Mouse (Mus musculus) ES-E14 (cell line): ENCODE measurements at regions not wholly inside any gene's neighbourhood (a gene's known extent, or its start where the extent isn't known, plus 50 kb on each side); places are given as distances from the start of the nearest gene placed in this dataset.

Experiments used
- CHD2 ChIP-seq: IDR thresholded peaks from 2 replicates; pipeline ENCODE4 v1.6.1; 2014; ENCODE audit warnings: mild to moderate bottlenecking, low read depth, low read length, inconsistent platforms
- ZC3H11A ChIP-seq: IDR thresholded peaks from 2 replicates; pipeline ENCODE4 v1.6.1; 2012; ENCODE audit warnings: low read depth, mild to moderate bottlenecking, inconsistent platforms, low read length, borderline replicate concordance
- ZNF384 ChIP-seq: IDR thresholded peaks from 2 replicates; pipeline ENCODE4 v1.6.1; 2012; ENCODE audit warnings: low read depth, low read length, inconsistent platforms

GRCm38 (mm10) chr5:101032968-101033367, 187.5 kb downstream of the Gpat3 start:
- TF ChIP-seq CHD2 (no peak), ZNF384 (no peak), ZC3H11A (no peak)
